Mouse (Mus musculus) forebrain, embryonic 15.5 days (tissue): Measurements from ENCODE around the gene Zfp503. TPM values are rescaled to one million over a fixed set of nuclear protein-coding genes. Genes with fewer than 3 reads are reported as not detected.

ENCODE experiments used
- ATAC-seq: fragments of 200-750 bp; cut with Nextera tagmentation; replicated peaks from 2 replicates; pipeline ENCODE4 v1.8.0; 2017; ENCODE audit warnings: mild to moderate bottlenecking, moderate TSS enrichment, moderate library complexity
- H3K27ac ChIP-seq: fragments of 300-500 bp; sonication (generic); replicated peaks from 2 replicates; pipeline ENCODE4 v1.5.1; 2015; ENCODE audit warnings: mild to moderate bottlenecking, inconsistent platforms
- H3K27me3 ChIP-seq: fragments of 300-500 bp; sonication (generic); 2 replicates; pipeline ENCODE4 v1.6.1; 2015; ENCODE audit warnings: inconsistent platforms
- H3K36me3 ChIP-seq: fragments of 300-500 bp; sonication (generic); 2 replicates; pipeline ENCODE4 v1.6.1; 2015; ENCODE audit warnings: mild to moderate bottlenecking, inconsistent platforms
- H3K4me1 ChIP-seq: fragments of 300-500 bp; sonication (generic); 2 replicates; pipeline ENCODE4 v1.6.1; 2015; ENCODE audit warnings: inconsistent platforms
- H3K4me2 ChIP-seq: fragments of 300-500 bp; sonication (generic); replicated peaks from 2 replicates; pipeline ENCODE4 v1.6.1; 2015; ENCODE audit warnings: mild to moderate bottlenecking, inconsistent platforms
- H3K4me3 ChIP-seq: fragments of 300-500 bp; sonication (generic); 2 replicates; pipeline ENCODE4 v1.5.1; 2015; ENCODE audit warnings: mild to moderate bottlenecking, inconsistent platforms
- H3K9ac ChIP-seq: fragments of 300-500 bp; sonication (generic); replicated peaks from 2 replicates; pipeline ENCODE4 v1.6.1; 2015; ENCODE audit warnings: mild to moderate bottlenecking, inconsistent platforms
- H3K9me3 ChIP-seq: fragments of 300-500 bp; sonication (generic); 2 replicates; pipeline ENCODE4 v1.6.1; 2016; ENCODE audit warnings: inconsistent platforms
- WGBS: fragments of 180-500 bp; shearing (Covaris S2); methylation state at CpG from one replicate; pipeline ENCODE4 v1.1.7; 2015; ENCODE audit warnings: mixed read lengths; 5-methylcytosine and 5-hydroxymethylcytosine counted together
- polyA plus RNA-seq: library from polyadenylated mRNA; unstranded; fragments of >200 nt; fragmentation: Nextera tagmentation; extraction: Ambion mirVana; gene quantifications from 2 replicates; pipeline ENCODE4 v1.2.1, GENCODE M21; 2015

Zfp503 gene
- polyA plus RNA-seq, 1 experiment from 2014 or later: 7.4 TPM

- no peak for ATAC-seq
- Histone ChIP-seq H3K27ac (no peak overlapping the region), H3K9ac (no peak overlapping the region), H3K4me2 (no peak overlapping the region), H3K4me1 (peaks cover 4% of the 10 kb centered on the region), H3K27me3 (peaks cover 35% of the 10 kb centered on the region; the same call in 1 of the 2 replicates), H3K36me3 (no peaks in the 10 kb centered on the region), H3K9me3 (no peaks in the 10 kb centered on the region), H3K4me3 (no peak overlapping the region)
- WGBS: 67% methylated on average over 4 of the region's 4 CpGs
Measured at GRCm38 (mm10) chr14:22014781-22015180, 25.4 kb upstream of the Zfp503 start.

- Histone ChIP-seq H3K4me2 (no peak overlapping the region), H3K27ac (no peak overlapping the region), H3K27me3 (peaks cover 32% of the 10 kb centered on the region; the same call in 1 of the 2 replicates), H3K36me3 (no peaks in the 10 kb centered on the region), H3K9me3 (no peaks in the 10 kb centered on the region), H3K4me3 (no peak overlapping the region), H3K9ac (no peak overlapping the region), H3K4me1 (no peaks in the 10 kb centered on the region)
- no peak for ATAC-seq
- WGBS: 89% methylated on average over 5 of the region's 5 CpGs
Measured at GRCm38 (mm10) chr14:22014315-22014714, 24.9 kb upstream of the Zfp503 start.

GRCm38 (mm10) chr14:22007006-22007405 lies 17.6 kb upstream of the Zfp503 start:
- Histone ChIP-seq H3K9ac (no peak overlapping the region), H3K36me3 (no peaks in the 10 kb centered on the region), H3K27me3 (peaks cover 25% of the 10 kb centered on the region), H3K27ac (no peak overlapping the region), H3K4me2 (no peak overlapping the region), H3K4me1 (0 out of 2 replicates have a peak, but pooled peaks cover 7% of the 10 kb centered on the region), H3K4me3 (no peak overlapping the region), H3K9me3 (no peaks in the 10 kb centered on the region)
- no peak for ATAC-seq
- 86% methylated on average over 6 of the region's 6 CpGs for WGBS

GRCm38 (mm10) chr14:22004943-22005342 lies 15.5 kb upstream of the Zfp503 start:
- peak; percentile 70 for ATAC-seq
- Histone ChIP-seq H3K36me3 (no peaks in the 10 kb centered on the region), H3K4me1 (0 out of 2 replicates have a peak, but pooled peaks cover 7% of the 10 kb centered on the region), H3K4me3 (no peak overlapping the region), H3K4me2 (no peak overlapping the region), H3K9me3 (no peaks in the 10 kb centered on the region), H3K27me3 (peaks cover 25% of the 10 kb centered on the region), H3K27ac (no peak overlapping the region), H3K9ac (no peak overlapping the region)
- 6% methylated on average over 4 of the region's 4 CpGs for WGBS

- 87% methylated on average over 4 of the region's 4 CpGs for WGBS
- H3K4me1 ChIP-seq: 0 out of 2 replicates have a peak, but pooled peaks cover 7% of the 10 kb centered on the region
- peaks cover 31% of the 10 kb centered on the region for H3K27me3 ChIP-seq
- H3K4me3 ChIP-seq: no peak overlapping the region
- H3K9ac ChIP-seq: no peak overlapping the region
- no peak overlapping the region for H3K27ac ChIP-seq
- ATAC-seq: no peak
- H3K36me3 ChIP-seq: no peaks in the 10 kb centered on the region
- H3K9me3 ChIP-seq: no peaks in the 10 kb centered on the region
- H3K4me2 ChIP-seq: no peak overlapping the region
Measured at GRCm38 (mm10) chr14:22003631-22004030, 14.2 kb upstream of the Zfp503 start.

GRCm38 (mm10) chr14:22003231-22003630 lies 13.8 kb upstream of the Zfp503 start:
- Histone ChIP-seq H3K9me3 (no peaks in the 10 kb centered on the region), H3K4me1 (0 out of 2 replicates have a peak, but pooled peaks cover 7% of the 10 kb centered on the region), H3K4me3 (no peak overlapping the region), H3K27ac (no peak overlapping the region), H3K36me3 (no peaks in the 10 kb centered on the region), H3K27me3 (peaks cover 31% of the 10 kb centered on the region), H3K4me2 (no peak overlapping the region), H3K9ac (no peak overlapping the region)
- ATAC-seq: no peak
- WGBS: 100% methylated on average over 1 of the region's 1 CpGs

- Histone ChIP-seq H3K9me3 (no peaks in the 10 kb centered on the region), H3K4me3 (no peak overlapping the region), H3K4me2 (no peak overlapping the region), H3K4me1 (peaks cover 14% of the 10 kb centered on the region), H3K27ac (no peak overlapping the region), H3K27me3 (peaks cover 41% of the 10 kb centered on the region), H3K36me3 (no peaks in the 10 kb centered on the region), H3K9ac (no peak overlapping the region)
- WGBS: 92% methylated on average over 4 of the region's 4 CpGs
- ATAC-seq: no peak
Measured at GRCm38 (mm10) chr14:21999588-21999987, 10.2 kb upstream of the Zfp503 start.

GRCm38 (mm10) chr14:21995031-21995754 lies 5.8 kb upstream of the Zfp503 start:
- ATAC-seq: peak; percentile 72
- no peaks in the 10 kb centered on the region for H3K9me3 ChIP-seq
- H3K9ac ChIP-seq: peak overlapping the region; percentile 39
- peaks cover 30% of the 10 kb centered on the region for H3K4me1 ChIP-seq
- WGBS: 1% methylated on average over 35 of the region's 36 CpGs
- H3K4me2 ChIP-seq: peak overlapping the region; percentile 61
- no peaks in the 10 kb centered on the region for H3K36me3 ChIP-seq
- H3K27ac ChIP-seq: peak overlapping the region; percentile 71
- peaks cover 67% of the 10 kb centered on the region for H3K27me3 ChIP-seq
- H3K4me3 ChIP-seq: peak overlapping the region; percentile 40

- H3K27me3 ChIP-seq: peaks cover 71% of the 10 kb centered on the region
- H3K4me2 ChIP-seq: peak overlapping the region; percentile 61
- peaks cover 36% of the 10 kb centered on the region for H3K4me1 ChIP-seq
- ATAC-seq: no peak
- H3K36me3 ChIP-seq: no peaks in the 10 kb centered on the region
- H3K27ac ChIP-seq: peak overlapping the region; percentile 71
- peak overlapping the region; percentile 40 for H3K4me3 ChIP-seq
- H3K9me3 ChIP-seq: no peaks in the 10 kb centered on the region
- 4% methylated on average over 44 of the region's 44 CpGs for WGBS
- H3K9ac ChIP-seq: no peak overlapping the region
Measured at GRCm38 (mm10) chr14:21994061-21994990, 4.9 kb upstream of the Zfp503 start.

- Histone ChIP-seq H3K4me3 (no peak overlapping the region), H3K27ac (no peak overlapping the region), H3K9ac (no peak overlapping the region), H3K36me3 (no peaks in the 10 kb centered on the region), H3K4me2 (peak overlapping the region; percentile 61; the same call in 1 of the 2 replicates), H3K27me3 (peaks cover 78% of the 10 kb centered on the region), H3K9me3 (no peaks in the 10 kb centered on the region), H3K4me1 (peaks cover 44% of the 10 kb centered on the region)
- no peak for ATAC-seq
- 28% methylated on average over 14 of the region's 14 CpGs for WGBS
Measured at GRCm38 (mm10) chr14:21993251-21994060, 4.1 kb upstream of the Zfp503 start.

GRCm38 (mm10) chr14:21992321-21992885 lies 3.0 kb upstream of the Zfp503 start:
- Histone ChIP-seq H3K9ac (no peak overlapping the region), H3K4me2 (peak overlapping the region; percentile 2; the same call in 1 of the 2 replicates), H3K27me3 (peaks cover 74% of the 10 kb centered on the region), H3K36me3 (no peaks in the 10 kb centered on the region), H3K4me3 (no peak overlapping the region), H3K27ac (no peak overlapping the region), H3K4me1 (peaks cover 49% of the 10 kb centered on the region), H3K9me3 (no peaks in the 10 kb centered on the region)
- 41% methylated on average over 4 of the region's 4 CpGs for WGBS
- ATAC-seq: no peak
